Mouse (Mus musculus): ENCODE results near the gene Gm11938.
A peak's percentile ranks its signal among the peaks of the same experiment; 100 is the strongest.
"Not testable (repeated sequence)": the region's sequence is repeated elsewhere in the genome, so short reads cannot be mapped to it uniquely, and the experiment has no call there.

The Gm11938 gene

GRCm38 (mm10) chr11:99603208-99603607, at the start of gene Gm11938:
TSS of gene Gm11938 (minus strand) at chr11:99603308.
- not testable (repeated sequence) for DNase-seq

- no peak for DNase-seq
Observed at GRCm38 (mm10) chr11:99650136-99650535, 47.0 kb upstream of the Gm11938 start, which contains the start of gene Gm11555. TSS of gene Gm11555 (minus strand) at chr11:99650236.

DNA sequence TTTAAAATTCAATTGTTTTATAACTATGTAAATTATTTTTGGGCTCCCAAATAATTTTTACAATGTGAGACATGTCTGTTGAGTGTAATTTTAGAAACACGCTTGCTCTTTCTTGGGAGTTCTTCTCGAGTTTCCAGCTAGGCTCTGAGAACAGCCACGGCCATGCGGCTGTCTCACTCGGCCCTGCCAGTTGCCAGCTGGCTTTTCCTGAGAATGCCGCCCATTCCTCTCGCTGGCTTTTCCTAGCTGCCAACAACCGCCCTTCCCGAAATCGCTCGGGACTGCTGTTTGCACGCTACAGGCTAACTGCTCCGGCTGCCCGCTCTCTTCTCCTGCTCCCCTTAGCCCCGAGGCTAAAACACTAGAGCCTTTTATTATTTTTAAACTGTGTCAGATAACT, 43.3 kb upstream of the Gm11938 start:
- DNase-seq: no peak

DNA sequence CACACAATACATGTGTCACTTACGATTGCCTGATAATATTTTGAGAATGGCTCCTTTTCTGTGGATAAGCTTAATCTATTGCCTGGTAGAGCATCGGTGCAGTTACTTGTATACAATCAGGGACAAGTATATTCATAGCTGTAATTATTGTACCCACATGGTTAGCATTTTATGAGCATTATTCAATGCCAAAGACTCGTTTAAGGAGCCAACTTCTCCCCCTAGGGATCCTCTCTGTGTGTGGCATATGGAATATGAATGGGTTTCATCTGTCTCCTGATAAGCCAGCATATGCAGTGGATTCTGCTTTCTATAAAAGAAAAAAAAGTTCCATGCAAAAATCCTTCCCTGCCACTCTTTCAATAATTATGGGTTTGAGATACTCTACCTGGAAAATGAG, 41.2 kb upstream of the Gm11938 start:
- DNase-seq: no peak

DNA sequence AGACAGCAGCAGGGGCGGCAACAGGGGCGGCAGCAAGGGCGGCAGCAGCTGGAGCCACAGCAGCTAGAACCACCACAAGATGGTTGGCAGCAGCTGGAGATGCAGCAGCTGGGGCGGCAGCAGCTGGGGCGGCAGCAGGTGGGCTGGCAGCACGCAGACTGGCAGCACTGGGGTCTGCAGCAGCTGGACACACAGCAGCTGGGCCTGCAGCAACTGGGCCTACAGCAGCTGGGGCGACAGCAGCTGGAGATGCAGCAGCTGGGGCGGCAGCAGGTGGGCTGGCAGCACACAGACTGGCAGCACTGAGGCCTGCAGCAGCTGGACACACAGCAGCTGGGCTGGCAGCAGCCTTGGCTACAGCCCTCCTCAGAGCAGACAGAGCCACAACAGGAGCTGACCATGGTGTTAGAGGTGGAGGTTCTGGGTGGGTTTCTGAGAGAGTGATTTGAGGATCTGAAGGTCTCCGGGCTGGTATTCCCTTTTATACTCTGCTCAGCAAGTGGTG, 40.6 kb upstream of the Gm11938 start, which contains the start of gene Krtap4-7:
TSS of gene Krtap4-7 (minus strand) at position 455 of the 505 bp plus-strand sequence.
- not testable (repeated sequence) for DNase-seq

DNA sequence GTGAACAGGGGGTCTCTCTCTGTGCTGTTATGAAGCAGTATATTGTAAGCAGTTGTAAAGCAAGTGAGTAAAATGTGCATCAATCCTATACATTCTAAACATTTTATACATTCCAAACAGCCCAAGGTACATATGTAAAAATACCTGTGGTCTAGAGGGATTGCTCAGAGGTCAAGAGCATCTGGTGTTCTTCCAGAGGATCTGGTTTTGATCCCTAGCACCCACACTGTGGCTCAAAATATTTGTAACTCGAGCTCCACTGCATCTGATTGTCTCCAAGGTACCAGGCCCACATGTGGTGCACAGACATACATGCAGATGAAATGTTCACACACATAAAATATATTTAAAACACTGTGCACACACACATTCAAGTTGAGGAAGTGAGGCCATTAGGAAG, 37.8 kb upstream of the Gm11938 start:
- no peak for DNase-seq

GRCm38 (mm10) chr11:99637086-99637485, 34.0 kb upstream of the Gm11938 start:
- no peak for DNase-seq

GRCm38 (mm10) chr11:99634653-99635134, 31.6 kb upstream of the Gm11938 start, which contains the start of gene Krtap4-2:
TSS of gene Krtap4-2 (minus strand) at chr11:99635084.
- DNase-seq: no peak

GRCm38 (mm10) chr11:99633293-99633692, 30.2 kb upstream of the Gm11938 start:
- DNase-seq: no peak

DNA sequence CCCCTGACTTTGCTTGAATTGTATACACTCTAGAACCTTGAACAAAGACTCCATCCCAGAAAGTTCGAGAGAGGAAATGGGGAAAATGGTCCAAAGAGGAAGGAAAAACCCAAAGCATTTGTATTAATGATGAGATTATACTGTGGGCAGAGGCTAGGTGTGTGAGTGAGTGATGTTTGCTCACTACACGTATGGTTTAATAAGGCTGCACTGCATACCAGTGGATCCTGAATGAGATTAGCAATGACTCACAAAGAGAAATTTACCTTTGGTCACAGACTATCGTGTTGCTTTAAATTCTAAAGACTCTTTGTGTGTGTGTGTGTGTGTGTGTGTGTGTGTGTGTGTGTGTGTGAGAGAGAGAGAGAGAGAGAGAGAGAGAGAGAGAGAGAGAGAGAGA, 27.8 kb upstream of the Gm11938 start:
- DNase-seq: no peak

DNA sequence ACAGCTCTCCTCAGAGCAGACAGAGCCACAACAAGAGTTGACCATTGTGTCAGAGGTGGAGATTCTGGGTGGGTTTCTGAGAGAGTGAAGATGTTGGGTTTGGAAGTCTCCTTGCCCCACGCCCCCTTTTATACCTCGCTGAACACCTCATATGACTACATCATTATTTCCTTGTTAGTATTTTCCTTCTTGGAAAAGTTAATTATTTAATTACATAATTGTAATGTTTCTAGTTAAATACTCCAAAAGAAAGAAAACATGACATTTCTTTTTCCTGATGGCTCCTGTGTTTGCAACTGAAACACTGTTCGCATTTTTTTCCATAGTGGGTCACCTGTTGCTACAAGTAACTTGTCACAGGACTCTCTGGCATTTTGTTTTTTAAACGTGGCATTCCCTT, 25.0 kb upstream of the Gm11938 start, which contains the start of gene Krtap4-1:
TSS of gene Krtap4-1 (minus strand) at position 101 of the 400 bp plus-strand sequence.
- no peak for DNase-seq

- DNase-seq: no peak
Observed at GRCm38 (mm10) chr11:99620335-99620734, 17.2 kb upstream of the Gm11938 start, which contains the start of gene Gm11562. TSS of gene Gm11562 (minus strand) at chr11:99620435.

DNA sequence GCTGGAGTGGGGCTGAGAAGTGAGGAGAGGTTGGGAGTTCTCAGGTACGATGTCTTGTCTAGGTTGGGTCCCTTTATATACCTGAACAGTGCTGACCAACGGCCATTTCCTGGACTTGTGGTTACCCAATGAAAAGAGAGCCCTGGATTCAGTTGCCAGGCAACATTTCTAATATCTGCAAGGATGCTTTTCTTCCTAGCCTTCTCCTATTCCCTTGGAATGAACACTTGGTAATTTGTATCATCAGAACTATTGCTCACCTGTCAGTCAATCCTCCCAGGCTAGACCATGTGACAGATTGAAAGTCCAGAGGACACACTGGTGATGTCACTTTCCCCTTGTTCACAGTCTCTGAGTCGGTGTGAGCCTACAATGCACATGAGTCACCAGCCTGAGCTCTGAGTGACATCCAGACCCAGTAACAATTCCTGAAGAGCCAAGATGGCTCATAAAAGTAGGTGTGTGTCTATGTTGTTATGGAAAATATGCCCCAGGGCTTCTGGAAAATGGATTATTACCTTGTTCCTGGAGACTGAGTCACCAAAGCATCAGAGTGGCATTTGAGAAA, 11.8 kb upstream of the Gm11938 start, which contains the start of gene Krtap2-4:
TSS of gene Krtap2-4 (minus strand) at position 51 of the 568 bp plus-strand sequence.
- DNase-seq: no peak

DNA sequence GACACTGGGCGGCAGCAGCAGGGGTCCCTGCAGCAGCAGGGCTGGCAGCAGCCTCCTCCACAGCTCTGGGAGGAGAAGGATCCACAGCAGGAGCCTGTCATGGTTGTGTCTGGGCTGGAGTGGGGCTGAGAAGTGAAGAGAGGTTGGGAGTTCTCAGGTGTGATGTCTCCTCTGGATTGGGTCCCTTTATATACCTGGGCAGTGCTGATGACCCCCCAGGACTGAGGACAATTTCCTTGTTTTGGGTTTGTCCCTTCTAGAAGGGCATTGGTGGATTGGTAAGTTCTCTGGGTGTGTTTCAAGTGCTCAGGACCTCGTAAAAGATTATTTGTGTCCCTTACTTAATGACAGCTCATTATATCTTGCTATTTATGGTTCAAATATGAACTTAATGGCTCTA, 7.0 kb upstream of the Gm11938 start, which contains the start of gene Gm11937:
TSS of gene Gm11937 (minus strand) at position 101 of the 400 bp plus-strand sequence.
- DNase-seq: not testable (repeated sequence)

- DNase-seq: no peak
Observed at GRCm38 (mm10) chr11:99609126-99609525, 6.0 kb upstream of the Gm11938 start.

DNA sequence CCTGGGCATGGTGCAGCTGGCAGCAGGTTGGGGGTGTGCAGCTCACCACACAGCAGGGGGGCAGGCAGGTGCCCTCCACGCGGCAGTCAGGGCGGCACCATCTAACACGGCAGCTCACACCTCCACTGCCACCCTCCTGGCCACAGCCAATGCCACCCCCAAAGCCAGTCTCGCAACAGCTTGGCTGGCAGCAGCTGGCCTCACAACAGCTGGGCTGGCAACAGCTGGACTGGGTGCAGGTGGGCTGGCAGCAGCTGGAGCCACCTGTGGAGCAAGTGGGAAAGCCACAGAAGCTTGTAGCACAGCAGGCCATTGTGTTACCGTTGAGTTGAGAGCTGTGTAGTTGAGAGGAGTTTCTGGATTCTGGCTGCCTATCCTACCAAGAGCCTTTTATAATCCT, 5.4 kb downstream of the Gm11938 start, which contains the start of gene Krtap9-3:
TSS of gene Krtap9-3 (minus strand) at position 364 of the 400 bp plus-strand sequence.
- not testable (repeated sequence) for DNase-seq

DNA sequence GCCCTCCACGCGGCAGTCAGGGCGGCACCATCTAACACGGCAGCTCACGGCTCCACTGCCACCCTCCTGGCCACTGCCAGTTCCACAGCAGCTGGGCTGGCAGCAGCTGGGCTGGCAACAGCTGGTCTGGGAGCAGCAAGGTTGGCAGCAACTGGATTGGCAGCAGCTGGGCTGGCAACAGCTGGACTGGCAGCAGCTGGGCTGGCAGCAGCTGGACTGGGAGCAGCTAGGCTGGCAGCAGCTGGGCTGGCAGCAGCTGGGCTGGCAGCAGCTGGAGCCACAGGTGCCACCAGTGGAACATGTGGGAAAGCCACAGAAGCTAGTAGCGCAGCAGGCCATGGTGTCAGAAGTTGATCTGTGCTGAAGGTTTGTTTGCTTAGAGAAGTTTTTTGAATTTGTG, 12.1 kb downstream of the Gm11938 start, which contains the start of gene Krtap1-3:
TSS of gene Krtap1-3 (minus strand) at position 359 of the 400 bp plus-strand sequence.
- no peak for DNase-seq

GRCm38 (mm10) chr11:99585096-99585495, 18.0 kb downstream of the Gm11938 start:
- no peak for DNase-seq

DNA sequence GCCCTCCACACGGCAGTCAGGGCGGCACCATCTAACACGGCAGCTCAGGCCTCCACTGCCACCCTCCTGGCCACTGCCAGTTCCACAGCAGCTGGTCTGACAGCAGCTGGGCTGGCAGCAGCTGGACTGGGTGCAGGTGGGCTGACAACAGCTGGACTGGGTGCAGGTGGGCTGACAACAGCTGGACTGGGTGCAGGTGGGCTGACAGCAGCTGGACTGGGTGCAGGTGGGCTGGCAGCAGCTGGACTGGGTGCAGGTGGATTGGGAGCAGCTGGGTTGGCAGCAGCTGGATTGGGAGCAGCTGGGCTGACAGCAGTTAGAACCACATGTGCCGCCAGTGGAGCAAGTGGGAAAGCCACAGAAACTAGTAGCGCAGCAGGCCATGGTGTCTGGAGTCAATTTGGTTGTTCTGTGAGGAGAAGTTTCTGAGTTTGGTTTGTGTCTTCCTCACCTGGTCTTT, 19.8 kb downstream of the Gm11938 start, which contains the start of gene Krtap1-4:
TSS of gene Krtap1-4 (minus strand) at position 410 of the 460 bp plus-strand sequence.
- DNase-seq: no peak

DNA sequence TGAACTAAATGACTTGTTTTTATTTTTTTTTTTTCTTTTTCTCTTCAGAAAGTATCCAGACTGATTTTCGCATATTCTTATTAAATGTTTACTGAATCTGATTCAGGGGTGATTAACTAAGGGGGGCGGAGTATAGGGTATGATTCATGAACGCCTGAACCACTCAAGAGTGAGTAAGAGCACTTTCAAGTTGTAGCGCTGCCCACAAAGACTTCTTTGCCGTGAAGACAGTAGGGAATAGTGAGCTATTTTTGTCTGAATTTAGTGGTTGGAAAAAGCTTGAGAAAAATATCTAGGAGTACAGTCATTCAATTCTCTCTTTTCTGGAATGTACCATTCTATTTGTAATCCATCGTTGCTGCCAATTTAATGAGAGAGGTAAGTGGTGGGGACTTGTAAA, 21.5 kb downstream of the Gm11938 start:
- DNase-seq: no peak

DNA sequence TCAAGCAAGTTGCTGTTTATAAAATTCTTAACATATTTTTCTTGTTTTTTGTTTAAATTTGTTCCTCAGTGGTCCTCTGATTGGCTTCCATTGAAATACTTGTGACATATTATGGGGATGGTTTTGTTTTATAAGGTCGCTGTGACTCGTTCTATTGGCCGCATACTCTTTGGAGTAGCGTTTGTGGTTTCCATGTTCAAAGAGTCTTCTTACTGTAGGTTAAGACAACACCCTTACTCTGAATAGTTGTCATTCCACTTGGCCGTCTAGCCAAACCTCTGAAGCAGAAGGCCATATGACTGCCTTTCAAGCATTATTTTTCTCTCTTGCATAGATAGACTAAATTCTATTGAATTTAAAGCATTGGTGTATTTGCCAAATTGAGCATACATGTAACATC, 22.1 kb downstream of the Gm11938 start:
- no peak for DNase-seq

DNA sequence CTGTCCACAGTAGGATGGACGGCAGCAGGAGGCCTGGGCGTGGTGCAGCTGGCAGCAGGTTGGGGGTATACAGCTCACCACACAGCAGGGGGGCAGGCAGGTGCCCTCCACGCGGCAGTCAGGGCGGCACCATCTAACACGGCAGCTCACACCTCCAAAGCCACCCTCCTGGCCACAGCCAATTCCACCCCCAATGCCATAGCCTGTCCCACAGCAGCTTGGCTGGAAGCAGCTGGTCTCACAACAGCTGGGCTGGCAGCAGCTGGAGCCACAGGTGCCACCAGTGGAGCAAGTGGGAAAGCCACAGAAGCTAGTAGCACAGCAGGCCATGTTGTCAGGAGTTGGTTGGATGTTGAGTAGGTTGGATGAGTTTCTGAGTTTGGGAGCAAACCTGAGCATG, 22.5 kb downstream of the Gm11938 start, which contains the start of gene Krtap1-5:
TSS of gene Krtap1-5 (minus strand) at position 381 of the 400 bp plus-strand sequence.
- no peak for DNase-seq

DNA sequence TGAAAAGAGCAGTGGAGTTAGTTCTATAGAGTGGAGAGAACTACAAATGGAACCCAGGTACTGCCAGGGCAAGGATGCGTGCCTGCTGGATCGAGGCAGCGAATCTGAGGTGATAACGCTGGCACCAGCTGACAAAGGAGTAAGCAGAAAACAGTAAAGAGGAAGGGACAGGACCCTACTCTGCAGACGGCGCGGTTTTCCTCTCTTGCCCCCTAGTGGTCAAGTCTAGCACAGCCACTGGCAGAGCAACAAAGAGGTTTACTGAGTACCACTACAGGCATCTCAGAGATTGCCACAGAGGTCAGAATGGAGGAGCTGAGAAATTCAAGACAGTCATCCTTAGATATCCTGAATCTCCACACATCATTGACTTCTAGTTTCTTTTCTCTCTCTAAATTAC, 29.0 kb downstream of the Gm11938 start:
- peak; percentile 71 for DNase-seq

GRCm38 (mm10) chr11:99573164-99573563, 29.9 kb downstream of the Gm11938 start:
- no peak for DNase-seq

All from kidney, postnatal 14 days (tissue).